Mouse (Mus musculus) kidney, embryonic 14.5 days (tissue): ENCODE data around the gene Cntfr. TPM values are rescaled to one million over a fixed set of nuclear protein-coding genes. Genes with fewer than 3 reads are reported as not detected.

Source experiments
- ATAC-seq: fragments of 200-750 bp; cut with Nextera tagmentation; 2 replicates; pipeline ENCODE4 v1.8.0; 2017; ENCODE audit warnings: moderate number of reproducible peaks, mild to moderate bottlenecking, moderate TSS enrichment, moderate library complexity; ENCODE audit not compliant: low FRiP score, low TSS enrichment
- H3K27ac ChIP-seq: fragments of 300-500 bp; sonication (generic); 2 replicates; pipeline ENCODE4 v1.5.1; 2014; ENCODE audit warnings: low read depth, mild to moderate bottlenecking, low read length, moderate library complexity, mixed read lengths
- H3K27me3 ChIP-seq: fragments of 300-500 bp; sonication (generic); 2 replicates; pipeline ENCODE4 v1.6.1; 2014; ENCODE audit warnings: mild to moderate bottlenecking, low read length; ENCODE audit not compliant: control insufficient read depth, insufficient read depth
- H3K36me3 ChIP-seq: fragments of 300-500 bp; sonication (generic); 2 replicates; pipeline ENCODE4 v1.6.1; 2014; ENCODE audit warnings: low read length, mixed read lengths; ENCODE audit not compliant: control insufficient read depth, insufficient read depth
- H3K4me1 ChIP-seq: fragments of 300-500 bp; sonication (generic); 2 replicates; pipeline ENCODE4 v1.6.1; 2014; ENCODE audit warnings: low read length, mixed read lengths; ENCODE audit not compliant: control insufficient read depth, insufficient read depth
- H3K4me2 ChIP-seq: fragments of 300-500 bp; sonication (generic); replicated peaks from 2 replicates; pipeline ENCODE4 v1.6.1; 2014; ENCODE audit warnings: low read depth, mild to moderate bottlenecking, low read length
- H3K4me3 ChIP-seq: fragments of 300-500 bp; sonication (generic); 2 replicates; pipeline ENCODE4 v1.5.1; 2014; ENCODE audit warnings: mild to moderate bottlenecking, low read length
- H3K9ac ChIP-seq: fragments of 300-500 bp; sonication (generic); 2 replicates; pipeline ENCODE4 v1.6.1; 2014; ENCODE audit warnings: low read depth, mild to moderate bottlenecking, low read length, moderate library complexity
- H3K9me3 ChIP-seq: fragments of 300-500 bp; sonication (generic); 2 replicates; pipeline ENCODE4 v1.6.1; 2016; ENCODE audit warnings: low read length; ENCODE audit not compliant: control insufficient read depth
- WGBS: fragments of 180-500 bp; shearing (Covaris S2); extraction: QIAGEN DNeasy Blood & Tissue Kit; methylation state at CpG from one replicate; pipeline ENCODE4 v1.1.7; 2014; 5-methylcytosine and 5-hydroxymethylcytosine counted together
- polyA plus RNA-seq: library from polyadenylated mRNA; unstranded; fragments of >200 nt; fragmentation: Nextera tagmentation; extraction: Ambion mirVana; gene quantifications from 2 replicates; pipeline ENCODE4 v1.2.1, GENCODE M21; 2014

Cntfr gene
- polyA plus RNA-seq, 1 experiment from 2014 or later = 16.6 TPM

GRCm38 (mm10) chr4:41665009-41665675 is 31.7 kb downstream of the Cntfr start:
- Histone ChIP-seq H3K4me1 (peaks cover 65% of the 10 kb centered on the region), H3K4me2 (peak overlapping the region; percentile 15), H3K9ac (no peak overlapping the region), H3K36me3 (peaks cover 11% of the 10 kb centered on the region; the same call in 1 of the 2 replicates), H3K9me3 (no peaks in the 10 kb centered on the region), H3K27ac (peak overlapping the region; percentile 88), H3K27me3 (no peaks in the 10 kb centered on the region), H3K4me3 (no peak overlapping the region)
- 3% methylated on average over 6 of the region's 8 CpGs for WGBS
- peak; percentile 81 for ATAC-seq

GRCm38 (mm10) chr4:41664533-41664932 is 32.4 kb downstream of the Cntfr start:
- peak overlapping the region; percentile 88 for H3K27ac ChIP-seq
- H3K4me2 ChIP-seq = peak overlapping the region; percentile 15; the same call in 1 of the 2 replicates
- peaks cover 71% of the 10 kb centered on the region for H3K4me1 ChIP-seq
- no peaks in the 10 kb centered on the region for H3K27me3 ChIP-seq
- 6% methylated on average over 7 of the region's 7 CpGs for WGBS
- no peaks in the 10 kb centered on the region for H3K9me3 ChIP-seq
- H3K4me3 ChIP-seq = no peak overlapping the region
- ATAC-seq = peak; percentile 24; the same call in 1 of the 2 replicates
- no peak overlapping the region for H3K9ac ChIP-seq
- peaks cover 7% of the 10 kb centered on the region; the same call in 1 of the 2 replicates for H3K36me3 ChIP-seq

GRCm38 (mm10) chr4:41663614-41664013 is 33.3 kb downstream of the Cntfr start:
- Histone ChIP-seq H3K4me3 (no peak overlapping the region), H3K27ac (peak overlapping the region; percentile 42; the same call in 1 of the 2 replicates), H3K9me3 (no peaks in the 10 kb centered on the region), H3K4me1 (peaks cover 80% of the 10 kb centered on the region), H3K9ac (peak overlapping the region; percentile 28; the same call in 1 of the 2 replicates), H3K36me3 (no peaks in the 10 kb centered on the region; the same call in 1 of the 2 replicates), H3K27me3 (no peaks in the 10 kb centered on the region), H3K4me2 (no peak overlapping the region)
- WGBS = 9% methylated on average over 9 of the region's 9 CpGs
- ATAC-seq = peak; percentile 25

GRCm38 (mm10) chr4:41662723-41663122 is 34.2 kb downstream of the Cntfr start:
- H3K36me3 ChIP-seq = 0 out of 2 replicates have a peak, but pooled peaks cover 4% of the 10 kb centered on the region
- no peak overlapping the region for H3K4me3 ChIP-seq
- no peak overlapping the region for H3K9ac ChIP-seq
- 39% methylated on average over 11 of the region's 11 CpGs for WGBS
- no peak overlapping the region for H3K27ac ChIP-seq
- peaks cover 84% of the 10 kb centered on the region for H3K4me1 ChIP-seq
- no peak for ATAC-seq
- no peak overlapping the region for H3K4me2 ChIP-seq
- H3K9me3 ChIP-seq = no peaks in the 10 kb centered on the region
- no peaks in the 10 kb centered on the region for H3K27me3 ChIP-seq

GRCm38 (mm10) chr4:41660851-41661430 is 35.9 kb downstream of the Cntfr start:
- 0 out of 2 replicates have a peak, but pooled peaks have one; percentile 5 for ATAC-seq
- Histone ChIP-seq H3K4me1 (peaks cover 72% of the 10 kb centered on the region), H3K9me3 (no peaks in the 10 kb centered on the region), H3K4me2 (no peak overlapping the region), H3K36me3 (peaks cover 12% of the 10 kb centered on the region; the same call in 1 of the 2 replicates), H3K27ac (no peak overlapping the region), H3K4me3 (no peak overlapping the region), H3K27me3 (no peaks in the 10 kb centered on the region), H3K9ac (no peak overlapping the region)
- WGBS = 10% methylated on average over 11 of the region's 11 CpGs

- 0 out of 2 replicates have a peak overlapping the region, but pooled peaks have one; percentile 52 for H3K27ac ChIP-seq
- ATAC-seq = no peak
- H3K4me3 ChIP-seq = no peak overlapping the region
- H3K9me3 ChIP-seq = no peaks in the 10 kb centered on the region
- H3K9ac ChIP-seq = no peak overlapping the region
- H3K4me2 ChIP-seq = no peak overlapping the region
- 57% methylated on average over 13 of the region's 13 CpGs for WGBS
- no peaks in the 10 kb centered on the region for H3K27me3 ChIP-seq
- peaks cover 59% of the 10 kb centered on the region for H3K4me1 ChIP-seq
- peaks cover 12% of the 10 kb centered on the region; the same call in 1 of the 2 replicates for H3K36me3 ChIP-seq
These were observed 37.3 kb downstream of the Cntfr start for GRCm38 (mm10) chr4:41659556-41659955.

- peak overlapping the region; percentile 8; the same call in 1 of the 2 replicates for H3K4me2 ChIP-seq
- H3K4me1 ChIP-seq = peaks cover 52% of the 10 kb centered on the region
- no peak overlapping the region for H3K4me3 ChIP-seq
- H3K9ac ChIP-seq = no peak overlapping the region
- ATAC-seq = peak; percentile 41; the same call in 1 of the 2 replicates
- peaks cover 12% of the 10 kb centered on the region; the same call in 1 of the 2 replicates for H3K36me3 ChIP-seq
- no peaks in the 10 kb centered on the region for H3K27me3 ChIP-seq
- peak overlapping the region; percentile 52; the same call in 1 of the 2 replicates for H3K27ac ChIP-seq
- H3K9me3 ChIP-seq = no peaks in the 10 kb centered on the region
- WGBS = 16% methylated on average over 23 of the region's 25 CpGs
These were observed 38.1 kb downstream of the Cntfr start for GRCm38 (mm10) chr4:41658566-41659384.

GRCm38 (mm10) chr4:41655525-41655924 is 41.4 kb downstream of the Cntfr start:
- Histone ChIP-seq H3K9me3 (no peaks in the 10 kb centered on the region), H3K36me3 (peaks cover 12% of the 10 kb centered on the region; the same call in 1 of the 2 replicates), H3K4me1 (peaks cover 22% of the 10 kb centered on the region), H3K9ac (no peak overlapping the region), H3K27me3 (no peaks in the 10 kb centered on the region), H3K4me2 (no peak overlapping the region), H3K27ac (no peak overlapping the region), H3K4me3 (no peak overlapping the region)
- WGBS = 85% methylated on average over 2 of the region's 2 CpGs
- ATAC-seq = no peak
